Mouse (Mus musculus): ENCODE data around the gene Syne2. TPM values are rescaled to one million over a fixed set of nuclear protein-coding genes. Genes with fewer than 3 reads are reported as not detected.
A peak's percentile ranks its signal among the peaks of the same experiment; 100 is the strongest.

Syne2 gene
- polyA plus RNA-seq, 1 experiment from 2014 or later, result 63.7 TPM

- H3K36me3 ChIP-seq, result peaks cover 5% of the 10 kb centered on the region; the same call in 1 of the 2 replicates
- H3K9me3 ChIP-seq (replicated peaks), result no peaks in the 10 kb centered on the region
- no peak overlapping the region for H3K27ac ChIP-seq (ENCODE audit: poor library complexity, severe bottlenecking)
- no peak overlapping the region for H3K4me3 ChIP-seq
- peaks cover 43% of the 10 kb centered on the region for H3K4me1 ChIP-seq (replicated peaks)
- WGBS, result 76% methylated on average over 9 of the region's 9 CpGs
- H3K27me3 ChIP-seq (replicated peaks), result no peaks in the 10 kb centered on the region
- no peak for ATAC-seq (ENCODE audit: insufficient number of reproducible peaks, low FRiP score)
- H3K4me2 ChIP-seq, result no peak overlapping the region
- 0 out of 2 replicates have a peak overlapping the region, but pooled peaks have one; percentile 41 for H3K9ac ChIP-seq
Measured at GRCm38 (mm10) chr12:75873546-75874235, 55.8 kb downstream of the Syne2 start.

- H3K9ac ChIP-seq, result no peak overlapping the region
- no peak overlapping the region for H3K27ac ChIP-seq (ENCODE audit: poor library complexity, severe bottlenecking)
- no peak overlapping the region for H3K4me2 ChIP-seq
Measured at GRCm38 (mm10) chr12:75874287-75874994, 56.5 kb downstream of the Syne2 start.

GRCm38 (mm10) chr12:75879636-75880317 lies 61.8 kb downstream of the Syne2 start:
- 28% methylated on average over 12 of the region's 12 CpGs for WGBS
- Histone ChIP-seq H3K4me3 (no peak overlapping the region), H3K4me2 (no peak overlapping the region), H3K4me1 (replicated peaks) (peaks cover 33% of the 10 kb centered on the region), H3K27ac (ENCODE audit: poor library complexity, severe bottlenecking) (peak overlapping the region; percentile 38; the same call in 1 of the 2 replicates), H3K9ac (no peak overlapping the region), H3K9me3 (replicated peaks) (no peaks in the 10 kb centered on the region), H3K27me3 (replicated peaks) (no peaks in the 10 kb centered on the region), H3K36me3 (peaks cover 22% of the 10 kb centered on the region)
- ATAC-seq (ENCODE audit: insufficient number of reproducible peaks, low FRiP score), result no peak; the same call in 1 of the 2 replicates

More at GRCm38 (mm10) chr12:75874287-75874994, 56.5 kb downstream of the Syne2 start:
- Histone ChIP-seq H3K4me1 (replicated peaks) (peaks cover 42% of the 10 kb centered on the region), H3K27me3 (replicated peaks) (no peaks in the 10 kb centered on the region), H3K4me3 (no peak overlapping the region), H3K36me3 (peaks cover 5% of the 10 kb centered on the region; the same call in 1 of the 2 replicates), H3K9me3 (replicated peaks) (no peaks in the 10 kb centered on the region)
- WGBS, result 35% methylated on average over 12 of the region's 12 CpGs
- no peak for ATAC-seq (ENCODE audit: insufficient number of reproducible peaks, low FRiP score)

- H3K4me3 ChIP-seq, result no peak overlapping the region
- H3K36me3 ChIP-seq, result peaks cover 31% of the 10 kb centered on the region
- no peaks in the 10 kb centered on the region for H3K27me3 ChIP-seq (replicated peaks)
- peak overlapping the region; percentile 68 for H3K27ac ChIP-seq (ENCODE audit: poor library complexity, severe bottlenecking)
- H3K4me2 ChIP-seq, result no peak overlapping the region
- WGBS, result 23% methylated on average over 4 of the region's 4 CpGs
- H3K4me1 ChIP-seq (replicated peaks), result peaks cover 33% of the 10 kb centered on the region
- H3K9me3 ChIP-seq (replicated peaks), result no peaks in the 10 kb centered on the region
- H3K9ac ChIP-seq, result no peak overlapping the region
- ATAC-seq (ENCODE audit: insufficient number of reproducible peaks, low FRiP score), result peak; percentile 79
Measured at GRCm38 (mm10) chr12:75881554-75881953, 63.6 kb downstream of the Syne2 start.

GRCm38 (mm10) chr12:75886161-75886560 lies 68.2 kb downstream of the Syne2 start:
- H3K4me3 ChIP-seq, result no peak overlapping the region
- no peak for ATAC-seq (ENCODE audit: insufficient number of reproducible peaks, low FRiP score)
- peaks cover 51% of the 10 kb centered on the region for H3K36me3 ChIP-seq
- WGBS, result 72% methylated on average over 7 of the region's 7 CpGs
- H3K4me1 ChIP-seq (replicated peaks), result peaks cover 7% of the 10 kb centered on the region
- no peaks in the 10 kb centered on the region for H3K9me3 ChIP-seq (replicated peaks)
- H3K4me2 ChIP-seq, result no peak overlapping the region
- H3K27me3 ChIP-seq (replicated peaks), result no peaks in the 10 kb centered on the region
- no peak overlapping the region for H3K27ac ChIP-seq (ENCODE audit: poor library complexity, severe bottlenecking)
- H3K9ac ChIP-seq, result no peak overlapping the region

- Histone ChIP-seq H3K27ac (ENCODE audit: poor library complexity, severe bottlenecking) (no peak overlapping the region), H3K4me2 (no peak overlapping the region), H3K27me3 (replicated peaks) (no peaks in the 10 kb centered on the region), H3K4me3 (no peak overlapping the region), H3K9ac (no peak overlapping the region), H3K9me3 (replicated peaks) (no peaks in the 10 kb centered on the region), H3K4me1 (replicated peaks) (no peaks in the 10 kb centered on the region), H3K36me3 (peaks cover 56% of the 10 kb centered on the region)
- 83% methylated on average over 2 of the region's 2 CpGs for WGBS
- ATAC-seq (ENCODE audit: insufficient number of reproducible peaks, low FRiP score), result no peak
Measured at GRCm38 (mm10) chr12:75886946-75887345, 69.0 kb downstream of the Syne2 start.

- ATAC-seq (ENCODE audit: insufficient number of reproducible peaks, low FRiP score), result no peak
- Histone ChIP-seq H3K4me1 (replicated peaks) (no peaks in the 10 kb centered on the region), H3K4me3 (no peak overlapping the region), H3K27me3 (replicated peaks) (no peaks in the 10 kb centered on the region), H3K27ac (ENCODE audit: poor library complexity, severe bottlenecking) (no peak overlapping the region), H3K9me3 (replicated peaks) (no peaks in the 10 kb centered on the region), H3K36me3 (peaks cover 66% of the 10 kb centered on the region), H3K4me2 (no peak overlapping the region), H3K9ac (no peak overlapping the region)
- 88% methylated on average over 12 of the region's 12 CpGs for WGBS
Measured at GRCm38 (mm10) chr12:75888721-75889120, 70.8 kb downstream of the Syne2 start.

GRCm38 (mm10) chr12:75891206-75891605 lies 73.3 kb downstream of the Syne2 start:
- Histone ChIP-seq H3K4me1 (replicated peaks) (no peaks in the 10 kb centered on the region), H3K27ac (ENCODE audit: poor library complexity, severe bottlenecking) (no peak overlapping the region), H3K36me3 (peaks cover 72% of the 10 kb centered on the region), H3K4me2 (no peak overlapping the region), H3K27me3 (replicated peaks) (no peaks in the 10 kb centered on the region), H3K4me3 (no peak overlapping the region), H3K9ac (no peak overlapping the region), H3K9me3 (replicated peaks) (no peaks in the 10 kb centered on the region)
- 87% methylated on average over 5 of the region's 5 CpGs for WGBS
- ATAC-seq (ENCODE audit: insufficient number of reproducible peaks, low FRiP score), result no peak

GRCm38 (mm10) chr12:75893392-75893791 lies 75.5 kb downstream of the Syne2 start:
- no peak overlapping the region for H3K4me3 ChIP-seq
- 61% methylated on average over 5 of the region's 5 CpGs for WGBS
- peaks cover 75% of the 10 kb centered on the region for H3K36me3 ChIP-seq
- H3K4me2 ChIP-seq, result no peak overlapping the region
- H3K27me3 ChIP-seq (replicated peaks), result no peaks in the 10 kb centered on the region
- no peak overlapping the region for H3K27ac ChIP-seq (ENCODE audit: poor library complexity, severe bottlenecking)
- H3K9ac ChIP-seq, result no peak overlapping the region
- no peaks in the 10 kb centered on the region for H3K9me3 ChIP-seq (replicated peaks)
- H3K4me1 ChIP-seq (replicated peaks), result 0 out of 2 replicates have a peak, but pooled peaks cover 3% of the 10 kb centered on the region
- ATAC-seq (ENCODE audit: insufficient number of reproducible peaks, low FRiP score), result no peak

GRCm38 (mm10) chr12:75894316-75894997 lies 76.5 kb downstream of the Syne2 start:
- peaks cover 77% of the 10 kb centered on the region for H3K36me3 ChIP-seq
- ATAC-seq (ENCODE audit: insufficient number of reproducible peaks, low FRiP score), result no peak

More at GRCm38 (mm10) chr12:75894316-75894997, 76.5 kb downstream of the Syne2 start:
- no peaks in the 10 kb centered on the region for H3K9me3 ChIP-seq (replicated peaks)
- H3K9ac ChIP-seq, result no peak overlapping the region
- no peaks in the 10 kb centered on the region for H3K27me3 ChIP-seq (replicated peaks)
- H3K4me1 ChIP-seq (replicated peaks), result 0 out of 2 replicates have a peak, but pooled peaks cover 3% of the 10 kb centered on the region
- no peak overlapping the region for H3K4me2 ChIP-seq
- 80% methylated on average over 9 of the region's 9 CpGs for WGBS
- H3K4me3 ChIP-seq, result no peak overlapping the region
- no peak overlapping the region for H3K27ac ChIP-seq (ENCODE audit: poor library complexity, severe bottlenecking)

All from heart, embryonic 12.5 days (tissue).